Mouse (Mus musculus) lung, postnatal 14 days (tissue): ENCODE measurements around the gene Fmnl2.

Source experiments
- DNase-seq: peaks from one replicate; pipeline ENCODE4 v3.0.0; 2021

Gene Fmnl2

GRCm38 (mm10) chr2:53129070-53129469 lies 271.4 kb downstream of the Fmnl2 start:
- DNase-seq = no peak

DNA sequence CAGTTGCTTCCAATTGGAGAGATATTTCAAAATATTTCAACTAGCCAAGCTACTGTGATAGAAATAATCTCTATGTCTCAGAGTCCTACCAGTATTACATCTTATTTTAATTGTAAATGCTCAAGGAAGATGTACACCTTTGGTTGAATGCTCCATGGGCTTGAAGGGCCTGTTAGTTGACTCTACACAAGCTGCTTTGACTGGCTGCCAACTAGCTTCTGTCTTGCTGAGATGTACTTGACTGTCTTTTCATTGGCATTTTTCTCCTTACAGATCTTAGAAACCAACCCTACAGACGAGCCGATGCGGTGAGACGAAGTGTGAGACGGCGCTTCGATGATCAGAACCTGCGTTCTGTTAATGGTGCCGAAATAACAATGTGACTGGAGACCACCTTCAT lies 273.9 kb downstream of the Fmnl2 start:
- DNase-seq = no peak

- no peak for DNase-seq
These were observed 289.2 kb downstream of the Fmnl2 start for GRCm38 (mm10) chr2:53146852-53147251.

- DNase-seq = no peak
These were observed 316.3 kb downstream of the Fmnl2 start for GRCm38 (mm10) chr2:53173966-53174365.

DNA sequence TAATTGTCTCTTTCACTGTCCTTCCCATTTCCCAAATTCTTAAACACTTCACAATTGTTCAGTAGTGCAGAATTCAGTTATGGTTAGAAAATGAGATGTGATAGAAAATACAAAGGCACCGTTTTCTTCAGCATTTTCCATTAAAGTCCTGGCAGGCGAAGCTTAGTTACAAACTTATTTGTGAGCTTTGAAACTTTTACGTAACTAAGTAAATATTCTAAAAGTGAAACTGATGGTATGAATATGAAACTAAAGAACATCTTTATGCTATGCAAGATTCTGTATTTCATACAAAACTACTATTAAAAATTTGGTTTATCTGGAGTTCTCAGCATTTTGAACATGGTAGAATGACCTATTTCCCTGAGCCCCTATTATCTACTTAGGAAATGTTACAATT lies 321.3 kb downstream of the Fmnl2 start:
- no peak for DNase-seq

GRCm38 (mm10) chr2:53179876-53180275 lies 322.2 kb downstream of the Fmnl2 start:
- no peak for DNase-seq
